ENCODE assay signal across 8 mouse cellular contexts in the genomic region with DNA sequence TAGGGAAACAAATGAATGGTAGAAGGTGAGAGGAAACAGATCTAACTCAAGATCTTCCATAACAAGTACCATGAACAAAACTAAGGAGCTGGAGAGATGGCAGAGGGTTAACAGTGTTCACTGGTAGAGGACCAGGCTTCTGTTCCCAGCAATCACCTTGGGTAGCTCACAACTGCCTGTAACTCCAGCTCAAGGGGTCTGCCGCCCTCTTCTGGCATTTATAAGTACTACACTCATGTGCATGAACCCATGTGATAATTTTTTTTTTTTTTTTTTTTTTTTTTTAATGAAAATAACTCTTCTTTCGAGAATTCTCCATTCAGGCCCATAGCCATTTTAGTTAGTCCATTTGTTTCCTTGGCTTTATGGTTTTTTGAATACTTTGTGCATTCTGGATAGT.
A peak's percentile ranks its signal among the peaks of the same experiment; 100 is the strongest.
DNase-seq lines count a peak whose midpoint lies in the region; ATAC-seq and TF ChIP-seq lines count a peak whose summit lies in the region.

No protein-coding gene starts in this region.

- no peak for DNase-seq in cerebellum, adult 2 months
- DNase-seq in liver, postnatal 0 days = peak; percentile 19
- DNase-seq in G1E (ENCODE audit: low spot score) = no peak
- peak; percentile 13 for DNase-seq in naive thymus-derived CD4-positive, alpha-beta T cell, adult 2 months (ENCODE audit: low read depth)
- DNase-seq in frontal cortex, postnatal 14 days (ENCODE audit: low spot score in 2 of 2) = no peak
- no peak for DNase-seq in gastrocnemius, postnatal 4 days (ENCODE audit: low spot score in 2 of 2)

- no peak for TF ChIP-seq EP300 in liver, postnatal 0 days (IDR thresholded peaks at IDR 0.05; ENCODE audit: low read depth)

- 57% methylated on average over 2 of the region's 2 CpGs for WGBS in cerebellum, adult 2 months
- WGBS in liver, postnatal 0 days (ENCODE audit: insufficient replicate concordance) = 46% methylated on average over 2 of the region's 2 CpGs
- WGBS in liver, embryonic 12.5 days (ENCODE audit: insufficient replicate concordance) = 31% methylated on average over 2 of the region's 2 CpGs

- no peak overlapping the region for H3K27ac ChIP-seq in cerebellum, adult 2 months (ENCODE audit: insufficient read depth, low read length)
- no peak overlapping the region for H3K27ac ChIP-seq in liver, postnatal 0 days (ENCODE audit: low read depth)
- no peak overlapping the region for H3K27ac ChIP-seq in liver, embryonic 12.5 days

- H3K36me3 ChIP-seq in liver, postnatal 0 days (replicated peaks; ENCODE audit: insufficient read depth, low read length) = no peaks in the 10 kb centered on the region
- no peaks in the 10 kb centered on the region for H3K36me3 ChIP-seq in liver, embryonic 12.5 days
- no peaks in the 10 kb centered on the region for H3K36me3 ChIP-seq in G1E (replicated peaks)

- no peak for ATAC-seq in cerebellum, adult (ENCODE audit: insufficient number of reproducible peaks, low FRiP score, low TSS enrichment)
- no peak for ATAC-seq in liver, postnatal 0 days
- no peak for ATAC-seq in liver, embryonic 12.5 days
- no peak for ATAC-seq in G1E (ENCODE audit: extremely low read depth, insufficient number of reproducible peaks, low FRiP score, poor library complexity, severe bottlenecking)

- H3K9me3 ChIP-seq in liver, postnatal 0 days (ENCODE audit: low read length) = no peaks in the 10 kb centered on the region
- H3K9me3 ChIP-seq in liver, embryonic 12.5 days (replicated peaks) = no peaks in the 10 kb centered on the region
- H3K9me3 ChIP-seq in G1E (replicated peaks) = peaks cover 5% of the 10 kb centered on the region; the same call in 1 of the 2 replicates

- peak; percentile 32 for TF ChIP-seq CTCF in cerebellum, adult 2 months (IDR thresholded peaks at IDR 0.05; ENCODE audit: borderline replicate concordance, insufficient read depth, low read depth, low read length)
- TF ChIP-seq CTCF in liver, postnatal 0 days (IDR thresholded peaks at IDR 0.05; ENCODE audit: low read depth) = peak; percentile 51
- 0 out of 2 replicates have a peak, but pooled peaks have one; percentile 12 for TF ChIP-seq CTCF in G1E (IDR thresholded peaks at IDR 0.05; ENCODE audit: low read depth, low read length)

- no peaks in the 10 kb centered on the region for H3K4me1 ChIP-seq in cerebellum, adult 2 months (ENCODE audit: control insufficient read depth, insufficient read depth, low read length)
- no peaks in the 10 kb centered on the region for H3K4me1 ChIP-seq in liver, postnatal 0 days (ENCODE audit: insufficient read depth)
- no peaks in the 10 kb centered on the region for H3K4me1 ChIP-seq in liver, embryonic 12.5 days
- peaks cover 6% of the 10 kb centered on the region for H3K4me1 ChIP-seq in G1E (ENCODE audit: insufficient read depth, low read depth, low read length)

- no peaks in the 10 kb centered on the region for H3K27me3 ChIP-seq in cerebellum, adult 2 months (ENCODE audit: control insufficient read depth, insufficient read depth, low read length)
- no peaks in the 10 kb centered on the region for H3K27me3 ChIP-seq in liver, postnatal 0 days (ENCODE audit: insufficient read depth, low read length)
- H3K27me3 ChIP-seq in liver, embryonic 12.5 days (replicated peaks) = no peaks in the 10 kb centered on the region
- no peaks in the 10 kb centered on the region for H3K27me3 ChIP-seq in G1E (ENCODE audit: insufficient read depth, low read length)

- no peak for TF ChIP-seq POLR2A in cerebellum, adult 2 months (IDR thresholded peaks at IDR 0.05; ENCODE audit: borderline replicate concordance, insufficient read depth, low read length)

- H3K4me2 ChIP-seq in liver, postnatal 0 days (ENCODE audit: low read depth, low read length) = no peak overlapping the region
- H3K4me2 ChIP-seq in liver, embryonic 12.5 days = no peak overlapping the region

- no peak overlapping the region for H3K9ac ChIP-seq in liver, postnatal 0 days (replicated peaks)
- no peak overlapping the region for H3K9ac ChIP-seq in liver, embryonic 12.5 days

- H3K4me3 ChIP-seq in cerebellum, adult 2 months (replicated peaks; ENCODE audit: insufficient read depth, low read depth, low read length) = no peak overlapping the region
- no peak overlapping the region for H3K4me3 ChIP-seq in liver, postnatal 0 days (ENCODE audit: low read depth, low read length)
- no peak overlapping the region for H3K4me3 ChIP-seq in liver, embryonic 12.5 days
- H3K4me3 ChIP-seq in G1E (ENCODE audit: low read depth, low read length) = no peak overlapping the region

Comparison
In these comparisons a context has a peak if more than half of its experiments do, and no peak if none do; other contexts are left out.
1. DNase-seq: peak in liver, postnatal 0 days (single experiment) and naive thymus-derived CD4-positive, alpha-beta T cell, adult 2 months (single experiment); none in cerebellum, adult 2 months (0 of 2), G1E (single experiment), frontal cortex, postnatal 14 days (0 of 2) and gastrocnemius, postnatal 4 days (0 of 2).
2. Peak in every context shown above with its lines, with median percentiles within 50 percentile points of each other: CTCF ChIP-seq.